Mouse (Mus musculus): ENCODE results near the gene Mfng. TPM values are rescaled to one million over a fixed set of nuclear protein-coding genes. Genes with fewer than 3 reads are reported as not detected.

The Mfng gene
- polyA plus RNA-seq, 1 experiment = 78.0 TPM

GRCm38 (mm10) chr15:78770234-78770982 lies 2.9 kb downstream of the Mfng start:
- Histone ChIP-seq H3K4me3 (replicated peaks; ENCODE audit: extremely low read depth, low read depth, low read length) (no peak overlapping the region), H3K4me1 (ENCODE audit: control insufficient read depth, insufficient read depth, low read length) (peaks cover 9% of the 10 kb centered on the region)
- WGBS = 43% methylated on average over 9 of the region's 9 CpGs

GRCm38 (mm10) chr15:78769064-78769463 lies 4.2 kb downstream of the Mfng start:
- DNase-seq = no peak
- 90% methylated on average over 4 of the region's 4 CpGs for WGBS
- Histone ChIP-seq H3K4me1 (ENCODE audit: control insufficient read depth, insufficient read depth, low read length) (peaks cover 9% of the 10 kb centered on the region), H3K4me3 (replicated peaks; ENCODE audit: extremely low read depth, low read depth, low read length) (no peak overlapping the region)
- TF ChIP-seq POLR2A (IDR thresholded peaks at IDR 0.05; ENCODE audit: borderline replicate concordance, extremely low read depth, low read depth, low read length) (no peak), CTCF (IDR thresholded peaks at IDR 0.05; ENCODE audit: insufficient read depth, low read length) (no peak)

More at GRCm38 (mm10) chr15:78770234-78770982, 2.9 kb downstream of the Mfng start:
- TF ChIP-seq CTCF (IDR thresholded peaks at IDR 0.05; ENCODE audit: insufficient read depth, low read length) = no peak
- 0 out of 2 replicates have a peak, but pooled peaks have one; percentile 4 for TF ChIP-seq POLR2A (IDR thresholded peaks at IDR 0.05; ENCODE audit: borderline replicate concordance, extremely low read depth, low read depth, low read length)
- no peak for DNase-seq

GRCm38 (mm10) chr15:78763704-78764103 lies 9.6 kb downstream of the Mfng start:
- TF ChIP-seq POLR2A (IDR thresholded peaks at IDR 0.05; ENCODE audit: borderline replicate concordance, extremely low read depth, low read depth, low read length) (no peak), CTCF (IDR thresholded peaks at IDR 0.05; ENCODE audit: insufficient read depth, low read length) (no peak)
- DNase-seq = no peak
- no peak overlapping the region for H3K4me3 ChIP-seq (replicated peaks; ENCODE audit: extremely low read depth, low read depth, low read length)
- H3K4me1 ChIP-seq (ENCODE audit: control insufficient read depth, insufficient read depth, low read length) = no peaks in the 10 kb centered on the region
- 74% methylated on average over 5 of the region's 5 CpGs for WGBS

- Histone ChIP-seq H3K4me3 (replicated peaks; ENCODE audit: extremely low read depth, low read depth, low read length) (no peak overlapping the region), H3K4me1 (ENCODE audit: control insufficient read depth, insufficient read depth, low read length) (no peaks in the 10 kb centered on the region)
- no peak for DNase-seq
- WGBS = 50% methylated on average over 9 of the region's 10 CpGs
- TF ChIP-seq POLR2A (IDR thresholded peaks at IDR 0.05; ENCODE audit: borderline replicate concordance, extremely low read depth, low read depth, low read length) = no peak
- TF ChIP-seq CTCF (IDR thresholded peaks at IDR 0.05; ENCODE audit: insufficient read depth, low read length) = no peak
Observed at GRCm38 (mm10) chr15:78763210-78763609, 10.1 kb downstream of the Mfng start.

- no peak for TF ChIP-seq CTCF (IDR thresholded peaks at IDR 0.05; ENCODE audit: insufficient read depth, low read length)
- WGBS = 79% methylated on average over 13 of the region's 13 CpGs
Observed at GRCm38 (mm10) chr15:78761112-78761511, 12.2 kb downstream of the Mfng start.

GRCm38 (mm10) chr15:78758132-78758531 lies 15.1 kb downstream of the Mfng start:
- 85% methylated on average over 6 of the region's 6 CpGs for WGBS
- H3K4me1 ChIP-seq (ENCODE audit: control insufficient read depth, insufficient read depth, low read length) = no peaks in the 10 kb centered on the region
- H3K4me3 ChIP-seq (replicated peaks; ENCODE audit: extremely low read depth, low read depth, low read length) = no peak overlapping the region
- no peak for TF ChIP-seq CTCF (IDR thresholded peaks at IDR 0.05; ENCODE audit: insufficient read depth, low read length)
- no peak for TF ChIP-seq POLR2A (IDR thresholded peaks at IDR 0.05; ENCODE audit: borderline replicate concordance, extremely low read depth, low read depth, low read length)
- no peak for DNase-seq

More at GRCm38 (mm10) chr15:78761112-78761511, 12.2 kb downstream of the Mfng start:
- Histone ChIP-seq H3K4me1 (ENCODE audit: control insufficient read depth, insufficient read depth, low read length) (no peaks in the 10 kb centered on the region), H3K4me3 (replicated peaks; ENCODE audit: extremely low read depth, low read depth, low read length) (no peak overlapping the region)
- no peak for DNase-seq

GRCm38 (mm10) chr15:78755966-78756725 lies 17.1 kb downstream of the Mfng start:
- WGBS = 60% methylated on average over 12 of the region's 12 CpGs
- Histone ChIP-seq H3K4me1 (ENCODE audit: control insufficient read depth, insufficient read depth, low read length) (no peaks in the 10 kb centered on the region), H3K4me3 (replicated peaks; ENCODE audit: extremely low read depth, low read depth, low read length) (no peak overlapping the region)
- DNase-seq = no peak
- TF ChIP-seq CTCF (IDR thresholded peaks at IDR 0.05; ENCODE audit: insufficient read depth, low read length) (no peak), POLR2A (IDR thresholded peaks at IDR 0.05; ENCODE audit: borderline replicate concordance, extremely low read depth, low read depth, low read length) (no peak)

GRCm38 (mm10) chr15:78755226-78755625 lies 18.0 kb downstream of the Mfng start:
- 30% methylated on average over 3 of the region's 3 CpGs for WGBS
- TF ChIP-seq CTCF (IDR thresholded peaks at IDR 0.05; ENCODE audit: insufficient read depth, low read length) (no peak), POLR2A (IDR thresholded peaks at IDR 0.05; ENCODE audit: borderline replicate concordance, extremely low read depth, low read depth, low read length) (no peak)
- Histone ChIP-seq H3K4me1 (ENCODE audit: control insufficient read depth, insufficient read depth, low read length) (no peaks in the 10 kb centered on the region), H3K4me3 (replicated peaks; ENCODE audit: extremely low read depth, low read depth, low read length) (no peak overlapping the region)
- no peak for DNase-seq

GRCm38 (mm10) chr15:78754144-78754543 lies 19.1 kb downstream of the Mfng start:
- no peak for DNase-seq
- no peak for TF ChIP-seq CTCF (IDR thresholded peaks at IDR 0.05; ENCODE audit: insufficient read depth, low read length)
- no peak for TF ChIP-seq POLR2A (IDR thresholded peaks at IDR 0.05; ENCODE audit: borderline replicate concordance, extremely low read depth, low read depth, low read length)
- Histone ChIP-seq H3K4me1 (ENCODE audit: control insufficient read depth, insufficient read depth, low read length) (no peaks in the 10 kb centered on the region), H3K4me3 (replicated peaks; ENCODE audit: extremely low read depth, low read depth, low read length) (no peak overlapping the region)
- 63% methylated on average over 5 of the region's 5 CpGs for WGBS

Data from lung, adult 2 months (tissue).